Mouse (Mus musculus): ENCODE data around the gene Vps13d.

Vps13d gene

GRCm38 (mm10) chr4:145150345-145151102, 44.3 kb downstream of the Vps13d start:
- DNase-seq (ENCODE audit: low spot score in 2 of 2), result no peak

- no peak for DNase-seq (ENCODE audit: low spot score in 2 of 2)
Observed at GRCm38 (mm10) chr4:145147006-145147961, 47.5 kb downstream of the Vps13d start.

- DNase-seq (ENCODE audit: low spot score in 2 of 2), result no peak
Observed at GRCm38 (mm10) chr4:145143533-145143932, 51.3 kb downstream of the Vps13d start.

DNA sequence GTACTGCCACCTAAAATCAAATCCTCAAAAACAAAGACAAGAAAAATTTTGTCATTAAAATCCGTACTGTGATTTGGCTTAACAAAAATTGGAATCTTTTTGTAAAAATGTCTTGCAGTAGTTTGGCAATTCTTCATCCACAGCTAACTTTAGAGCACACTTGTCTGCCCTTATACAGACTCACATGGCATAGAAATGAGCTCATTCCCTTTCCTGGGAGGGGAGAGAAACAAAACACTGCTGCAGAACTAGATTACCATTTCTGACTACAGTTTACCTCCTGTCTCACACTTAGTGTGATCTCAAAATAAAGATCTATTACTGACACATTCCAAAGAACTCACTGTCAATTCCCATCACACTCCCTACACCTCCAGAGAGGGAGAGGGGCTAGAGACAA, 58.1 kb downstream of the Vps13d start:
- no peak for DNase-seq (ENCODE audit: low spot score in 2 of 2)

DNA sequence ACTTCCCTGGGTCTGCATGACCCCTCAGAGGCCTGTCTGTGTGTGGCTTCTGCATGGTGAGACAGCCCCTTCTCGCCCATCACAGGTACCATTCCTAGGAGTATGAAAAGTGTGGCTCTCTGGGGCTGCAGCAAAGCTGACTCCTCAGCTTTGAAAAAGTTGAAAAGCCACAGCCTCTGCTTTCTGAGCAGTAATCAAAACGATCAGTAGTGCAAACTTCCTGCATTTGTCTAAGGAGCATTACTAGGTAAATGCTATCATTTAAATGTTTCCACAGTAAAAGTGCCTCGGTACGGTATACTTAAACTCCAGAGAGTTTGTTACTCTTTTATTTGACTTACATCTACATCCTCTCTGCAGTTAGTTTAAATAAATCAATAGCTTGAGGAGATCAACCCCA, 59.3 kb downstream of the Vps13d start:
- DNase-seq (ENCODE audit: low spot score in 2 of 2), result no peak

- DNase-seq (ENCODE audit: low spot score in 2 of 2), result no peak
Observed at GRCm38 (mm10) chr4:145130772-145131171, 64.0 kb downstream of the Vps13d start.

- peak; percentile 56 to 71 for DNase-seq (ENCODE audit: low spot score in 2 of 2)
Observed at GRCm38 (mm10) chr4:145129956-145130548, 64.8 kb downstream of the Vps13d start.

GRCm38 (mm10) chr4:145125463-145126220, 69.2 kb downstream of the Vps13d start:
- DNase-seq (ENCODE audit: low spot score in 2 of 2), result no peak

GRCm38 (mm10) chr4:145124419-145124818, 70.4 kb downstream of the Vps13d start:
- DNase-seq (ENCODE audit: low spot score in 2 of 2), result no peak

GRCm38 (mm10) chr4:145111641-145112040, 83.2 kb downstream of the Vps13d start:
- no peak for DNase-seq (ENCODE audit: low spot score in 2 of 2)

DNA sequence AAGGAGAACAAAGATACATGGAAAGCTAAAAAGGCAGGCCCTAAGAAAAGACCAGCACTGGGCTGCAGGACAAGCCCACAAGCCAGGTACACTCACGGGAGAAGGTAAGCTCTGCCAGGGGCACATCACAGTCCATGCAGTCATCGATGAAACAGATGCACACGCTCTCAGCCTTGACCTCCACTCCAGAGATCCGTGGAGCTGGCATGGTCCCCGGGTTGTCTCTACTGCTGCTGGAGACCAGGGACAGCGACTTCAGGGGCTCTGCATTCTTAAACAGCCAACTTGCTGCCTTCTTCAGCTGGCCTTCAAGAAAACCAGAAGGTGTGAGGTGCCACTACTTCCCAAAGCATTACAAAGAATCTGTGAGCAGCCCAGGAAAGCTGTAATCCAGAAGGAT, 84.1 kb downstream of the Vps13d start:
- DNase-seq (ENCODE audit: low spot score in 2 of 2), result no peak

DNA sequence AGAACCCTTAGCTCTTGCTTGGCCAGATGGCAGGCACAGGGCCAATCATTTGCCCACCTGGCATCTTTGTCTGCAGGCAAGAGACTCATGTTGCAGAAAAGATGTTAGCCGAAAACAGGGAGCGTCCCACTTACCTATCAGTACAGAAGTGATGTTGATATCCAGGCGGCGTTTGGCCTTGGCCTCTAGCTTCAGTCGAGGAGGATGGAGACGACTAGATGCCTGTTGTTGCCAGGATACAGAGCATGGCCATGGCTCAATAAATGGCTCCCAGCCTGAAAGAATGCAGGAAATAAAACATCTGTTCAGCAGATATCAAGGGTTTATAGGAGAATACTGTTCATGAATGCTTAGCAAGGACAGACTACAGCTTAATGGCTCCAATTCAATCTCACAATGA, 88.0 kb downstream of the Vps13d start:
- DNase-seq (ENCODE audit: low spot score in 2 of 2), result no peak

DNA sequence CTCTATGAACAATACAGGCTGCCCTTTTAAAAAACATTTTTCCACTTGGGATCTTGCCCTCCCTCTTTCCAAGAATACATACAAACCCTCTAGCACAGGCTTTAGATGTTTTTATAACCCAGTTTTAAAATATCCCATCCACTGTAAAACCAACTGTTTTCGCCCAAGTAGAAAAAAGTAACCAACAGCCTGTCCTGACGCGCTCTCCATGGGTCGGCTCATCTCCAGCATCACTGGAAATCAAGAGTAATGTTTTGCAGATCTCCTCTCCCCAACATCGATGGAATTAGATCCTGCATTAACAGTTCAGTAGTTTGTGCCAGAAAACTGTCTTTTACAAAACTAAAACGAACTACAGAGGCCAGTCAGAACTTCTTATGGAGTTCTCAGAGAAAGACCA, 89.5 kb downstream of the Vps13d start:
- DNase-seq (ENCODE audit: low spot score in 2 of 2), result no peak

GRCm38 (mm10) chr4:145104917-145105316, 89.9 kb downstream of the Vps13d start:
- peak in 1 of 2 experiments; percentile 64 for DNase-seq (ENCODE audit: low spot score in 2 of 2)

DNA sequence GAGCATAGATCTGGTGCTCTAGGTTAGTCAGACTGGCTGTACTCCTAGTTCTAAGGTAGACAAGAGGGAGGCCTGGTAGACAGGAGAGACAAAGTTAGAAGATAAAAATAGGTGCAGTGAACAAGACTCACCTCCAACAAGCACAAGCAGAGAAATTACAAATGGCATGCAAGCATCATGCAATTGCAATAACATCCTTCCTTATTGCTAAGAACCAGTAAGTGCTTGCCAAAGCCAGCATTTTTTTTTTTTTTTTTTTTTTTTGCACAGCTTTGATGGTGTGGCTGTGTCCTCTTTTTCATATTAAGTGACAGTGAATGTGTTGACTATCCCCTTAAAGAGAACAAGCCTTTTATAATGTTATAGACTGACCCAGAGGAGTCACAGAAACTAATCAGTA, 91.2 kb downstream of the Vps13d start:
- DNase-seq (ENCODE audit: low spot score in 2 of 2), result no peak

GRCm38 (mm10) chr4:145101823-145102718, 92.7 kb downstream of the Vps13d start:
- DNase-seq (ENCODE audit: low spot score in 2 of 2), result no peak

DNA sequence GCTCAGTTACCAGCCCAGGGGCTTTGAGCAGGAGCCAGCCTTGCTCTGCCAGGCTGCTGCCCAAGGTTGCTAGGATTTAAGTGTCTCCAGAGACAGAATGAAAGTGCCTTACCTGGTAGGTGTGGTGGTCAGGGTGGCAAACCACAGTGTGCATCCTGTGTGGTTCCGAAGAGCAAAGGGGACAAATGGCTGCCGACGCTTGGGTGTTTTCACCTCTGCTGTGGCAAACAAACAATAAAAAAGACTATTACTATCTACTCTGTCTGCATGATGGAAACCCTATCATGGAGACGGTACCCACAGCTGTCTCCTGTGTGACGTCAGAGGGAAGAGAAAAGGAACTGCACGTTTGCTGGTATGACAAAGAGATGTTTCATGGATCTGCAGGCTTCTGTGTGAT, 95.0 kb downstream of the Vps13d start:
- DNase-seq (ENCODE audit: low spot score in 2 of 2), result no peak

DNA sequence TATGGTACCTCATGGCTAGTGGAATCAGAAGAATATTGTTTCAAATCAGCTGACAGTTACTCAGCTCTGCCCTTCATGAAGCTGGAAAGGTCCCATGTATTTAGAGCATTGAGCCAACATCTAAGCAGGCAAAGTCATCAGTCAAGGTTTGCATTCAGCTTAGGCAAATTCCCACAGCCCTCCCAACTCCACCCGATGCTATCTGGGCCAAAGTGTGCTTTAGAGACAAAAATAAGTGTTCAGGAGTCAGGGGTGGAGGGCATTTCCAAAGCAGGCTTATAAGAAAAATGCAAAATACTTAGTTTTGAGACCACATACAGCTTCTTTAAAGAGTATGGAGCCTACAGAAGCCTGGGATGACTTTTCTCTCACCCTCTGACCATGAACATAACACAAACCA, 95.5 kb downstream of the Vps13d start:
- DNase-seq (ENCODE audit: low spot score in 2 of 2), result no peak

DNA sequence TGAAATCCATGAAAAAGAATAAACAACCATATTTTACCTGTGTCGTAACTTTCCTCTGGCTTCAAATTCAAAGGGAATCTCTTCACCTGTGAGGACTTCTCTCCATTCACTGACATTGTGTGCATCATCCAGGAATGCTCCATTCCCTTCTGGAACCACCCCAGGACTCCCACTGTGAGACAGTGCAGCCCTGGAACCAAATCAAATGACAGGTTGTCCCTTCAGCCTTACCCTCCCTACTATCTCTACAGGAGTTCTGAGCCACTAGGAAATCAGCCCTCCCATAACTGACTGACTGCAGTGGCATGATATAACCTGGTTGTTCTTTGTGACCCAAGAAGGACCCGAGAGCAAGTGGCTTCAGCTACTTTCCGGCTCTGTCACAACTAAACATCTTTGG, 96.8 kb downstream of the Vps13d start:
- no peak for DNase-seq (ENCODE audit: low spot score in 2 of 2)

DNA sequence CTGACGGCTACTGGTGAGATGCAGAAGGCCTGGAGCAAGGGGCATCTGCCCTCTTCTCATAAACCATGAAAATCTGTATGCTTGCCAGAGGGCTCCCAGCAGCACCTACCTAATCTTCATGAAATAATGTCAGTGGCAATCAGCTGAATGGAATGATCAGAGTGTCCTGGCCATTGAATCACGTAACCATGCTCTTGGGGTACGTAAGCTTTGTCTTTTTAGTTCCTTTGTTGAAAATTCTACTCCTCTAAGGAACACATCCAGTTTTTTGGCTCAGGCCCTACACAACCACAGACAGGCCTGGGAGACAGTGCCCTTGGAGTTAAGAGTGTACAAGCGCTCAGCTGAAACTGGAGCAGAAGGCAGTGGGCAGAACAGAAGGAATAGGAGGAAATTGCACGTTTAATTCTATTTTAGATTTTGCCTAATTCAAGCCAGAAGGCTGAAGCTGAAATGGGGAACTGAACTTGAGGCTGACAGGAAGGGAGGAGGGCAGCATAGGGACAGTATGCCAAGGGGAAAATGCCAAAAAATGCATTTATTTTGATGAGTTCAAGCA, 98.2 kb downstream of the Vps13d start:
- DNase-seq (ENCODE audit: low spot score in 2 of 2), result peak in 1 of 2 experiments; percentile 27

All from right cerebral cortex, postnatal 36 days (tissue).